ENCODE assay signal across 9 mouse cellular contexts in genomic region chr7:84447060-84447459, GRCm38 (mm10). TPM values are rescaled to one million over a fixed set of nuclear protein-coding genes. Genes with fewer than 3 reads are reported as not detected.
DNase-seq lines count a peak whose midpoint lies in the region; ATAC-seq lines count a peak whose summit lies in the region.
"Had no signal": no experiment of that assay in that cellular context is flagged by ENCODE, and none has a peak within 500 bp of the region (broad histone marks: within the 10 kb centered on the region; RNA-seq: fewer than 3 reads in every experiment).

No protein-coding gene starts in this region.

- H3K9ac ChIP-seq in midbrain, embryonic 11.5 days (ENCODE audit: low read length), result no peak overlapping the region
- no peak overlapping the region for H3K9ac ChIP-seq in midbrain, embryonic 13.5 days (replicated peaks)
- no peak overlapping the region for H3K9ac ChIP-seq in hindbrain, embryonic 14.5 days
- H3K9ac ChIP-seq: heart, embryonic 13.5 days had no signal

- no peaks in the 10 kb centered on the region for H3K36me3 ChIP-seq in midbrain, embryonic 11.5 days (ENCODE audit: control insufficient read depth, insufficient read depth, low read length)
- H3K36me3 ChIP-seq in midbrain, embryonic 13.5 days, result no peaks in the 10 kb centered on the region
- H3K36me3 ChIP-seq in hindbrain, embryonic 14.5 days (replicated peaks; ENCODE audit: control insufficient read depth, insufficient read depth), result no peaks in the 10 kb centered on the region
- H3K36me3 ChIP-seq: heart, embryonic 13.5 days had no signal

- intact Hi-C loops in left cerebral cortex, postnatal 36 days (cut with DNase I), result loop anchor here (2.0 to 10.0 kb wide), 2 partner anchors 36 to 92 kb away; partner anchors contain the start of gene Arnt2

- H3K4me2 ChIP-seq in midbrain, embryonic 11.5 days, result no peak overlapping the region
- no peak overlapping the region for H3K4me2 ChIP-seq in midbrain, embryonic 13.5 days (replicated peaks)
- H3K4me2 ChIP-seq in hindbrain, embryonic 14.5 days (replicated peaks), result no peak overlapping the region
- H3K4me2 ChIP-seq: heart, embryonic 13.5 days had no signal

- no peaks in the 10 kb centered on the region for H3K9me3 ChIP-seq in midbrain, embryonic 11.5 days (ENCODE audit: control insufficient read depth, low read length)
- H3K9me3 ChIP-seq in midbrain, embryonic 13.5 days, result no peaks in the 10 kb centered on the region
- H3K9me3 ChIP-seq in hindbrain, embryonic 14.5 days (ENCODE audit: control insufficient read depth, low read length), result no peaks in the 10 kb centered on the region
- H3K9me3 ChIP-seq: heart, embryonic 13.5 days had no signal

- H3K4me3 ChIP-seq in midbrain, embryonic 11.5 days (ENCODE audit: low read depth, low read length), result no peak overlapping the region
- H3K4me3 ChIP-seq in midbrain, embryonic 13.5 days (replicated peaks), result no peak overlapping the region
- no peak overlapping the region for H3K4me3 ChIP-seq in hindbrain, embryonic 14.5 days (replicated peaks; ENCODE audit: low read length)
- H3K4me3 ChIP-seq: heart, embryonic 13.5 days had no signal

- ATAC-seq in midbrain, embryonic 11.5 days (ENCODE audit: low FRiP score), result no peak
- ATAC-seq in midbrain, embryonic 13.5 days, result no peak
- ATAC-seq in hindbrain, embryonic 14.5 days (ENCODE audit: low FRiP score), result no peak
- ATAC-seq in erythroid progenitor cell, adult 5-6 weeks (replicated peaks; ENCODE audit: low FRiP score, poor library complexity, severe bottlenecking), result no peak

- no peak overlapping the region; the same call in 1 of the 2 replicates for H3K27ac ChIP-seq in midbrain, embryonic 11.5 days (ENCODE audit: low read depth, low read length)
- no peak overlapping the region for H3K27ac ChIP-seq in midbrain, embryonic 13.5 days
- no peak overlapping the region for H3K27ac ChIP-seq in hindbrain, embryonic 14.5 days
- H3K27ac ChIP-seq: heart, embryonic 13.5 days had no signal

- peak; percentile 95 for DNase-seq in midbrain, embryonic 11.5 days (ENCODE audit: low spot score, missing footprints)
- peak; percentile 42 to 46 for DNase-seq in adrenal gland, adult 18-20 months (ENCODE audit: low spot score in 2 of 2)
- DNase-seq in embryo, embryonic 11.5 days (ENCODE audit: low read depth, low spot score), result peak; percentile 53
- DNase-seq in hindbrain, embryonic 14.5 days (ENCODE audit: low spot score), result peak; percentile 79
- peak; percentile 53 to 62 for DNase-seq in left cerebral cortex, postnatal 36 days (ENCODE audit: low spot score in 2 of 2)
- peak; percentile 11 for DNase-seq in ovary, postnatal 14 days (ENCODE audit: low spot score)

- no peaks in the 10 kb centered on the region for H3K27me3 ChIP-seq in midbrain, embryonic 11.5 days (ENCODE audit: control insufficient read depth, insufficient read depth, low read length)
- H3K27me3 ChIP-seq in midbrain, embryonic 13.5 days, result no peaks in the 10 kb centered on the region
- no peaks in the 10 kb centered on the region for H3K27me3 ChIP-seq in hindbrain, embryonic 14.5 days (ENCODE audit: control insufficient read depth, insufficient read depth, low read length)
- H3K27me3 ChIP-seq: heart, embryonic 13.5 days had no signal

- peaks cover 14% of the 10 kb centered on the region for H3K4me1 ChIP-seq in midbrain, embryonic 11.5 days (ENCODE audit: control insufficient read depth, insufficient read depth, low read length)
- peaks cover 20% of the 10 kb centered on the region for H3K4me1 ChIP-seq in midbrain, embryonic 13.5 days (replicated peaks)
- H3K4me1 ChIP-seq in hindbrain, embryonic 14.5 days (replicated peaks; ENCODE audit: control insufficient read depth, insufficient read depth, low read length), result no peaks in the 10 kb centered on the region

- WGBS in midbrain, embryonic 11.5 days, result 29% methylated on average over 4 of the region's 4 CpGs
- WGBS in midbrain, embryonic 13.5 days, result 20% methylated on average over 4 of the region's 4 CpGs
- WGBS in hindbrain, embryonic 14.5 days, result 20% methylated on average over 4 of the region's 4 CpGs

RNA-seq across cellular contexts. Expression of gene Arnt2, which starts 37.1 kb away (rescaled TPM):
- 34.9 and 36.4 TPM in 2 replicates for polyA plus RNA-seq in midbrain, embryonic 11.5 days (2014; fragmentation: Nextera tagmentation; extraction: Ambion mirVana)
- 74.5 and 77.1 TPM in 2 replicates for polyA plus RNA-seq in midbrain, embryonic 13.5 days (2015; fragmentation: Nextera tagmentation; extraction: Ambion mirVana)
- total RNA-seq in adrenal gland, adult 18-20 months (2021), result 10 to 100 TPM; 34.9 to 36.4 TPM
- polyA plus RNA-seq in hindbrain, embryonic 14.5 days (2014; fragmentation: Nextera tagmentation; extraction: Ambion mirVana), result 67.4 and 78.3 TPM in 2 replicates
- 100 to 1,000 TPM; 224 to 265 TPM for total RNA-seq in left cerebral cortex, postnatal 36 days (2021)
- not detected in 2 replicates for total RNA-seq in erythroid progenitor cell, adult 5-6 weeks (2015; ENCODE audit: low replicate concordance)
- total RNA-seq in erythroid progenitor cell, adult 5-6 weeks (2017; ENCODE audit: low replicate concordance), result under 0.01 TPM in 1 of 2 replicates, not detected in the other

Comparison
In these comparisons a context has a peak if more than half of its experiments do, and no peak if none do; other contexts are left out.
1. DNase-seq: peak in every context shown above with its lines; median percentile 95 in midbrain, embryonic 11.5 days; 79 in hindbrain, embryonic 14.5 days; 58 in left cerebral cortex, postnatal 36 days; 53 in embryo, embryonic 11.5 days; 44 in adrenal gland, adult 18-20 months; 11 in ovary, postnatal 14 days.
2. RNA of gene Arnt2, which starts 37.1 kb away (total RNA-seq): 224 to 265 TPM in left cerebral cortex, postnatal 36 days and 34.9 to 36.4 TPM in adrenal gland, adult 18-20 months; under 0.01 TPM in erythroid progenitor cell, adult 5-6 weeks; every median in the first group is over 10 times any median in the second.